Mouse (Mus musculus): ENCODE data around the gene Slc9a5. TPM values are rescaled to one million over a fixed set of nuclear protein-coding genes. Genes with fewer than 3 reads are reported as not detected.

Gene Slc9a5
- total RNA-seq, 2 experiments from 2014 or later, result 0.56 to 0.77 TPM

GRCm38 (mm10) chr8:105325641-105326093 is 23.0 kb upstream of the Slc9a5 start:
- ATAC-seq (ENCODE audit: poor library complexity, severe bottlenecking), result no peak

DNA sequence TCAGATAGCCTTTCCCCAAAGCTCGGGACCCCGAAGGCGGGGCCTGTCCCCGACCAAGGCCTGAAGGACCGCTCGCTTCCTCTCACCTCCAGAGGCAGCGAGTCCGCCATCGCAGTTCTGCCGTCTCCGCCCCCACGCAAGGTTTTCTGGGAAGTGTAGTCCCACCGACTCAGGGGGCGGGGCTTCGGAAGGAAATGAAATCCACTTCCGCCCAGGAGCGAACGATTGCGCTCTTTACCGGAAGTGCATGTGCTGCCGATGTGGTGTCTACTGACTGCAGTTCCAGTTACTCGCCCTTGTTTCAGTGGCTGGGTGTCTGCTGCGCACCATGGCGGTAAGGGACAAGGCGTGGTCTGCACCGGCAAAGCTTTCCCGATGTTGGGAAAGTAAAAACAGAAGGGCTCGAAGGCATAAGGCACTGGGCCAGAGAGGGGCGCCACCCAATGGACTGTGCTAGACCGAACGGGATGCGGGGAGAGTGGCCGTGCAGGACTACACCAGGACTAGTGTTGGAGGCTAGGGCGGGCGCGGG is 22.4 kb upstream of the Slc9a5 start, which contains the start of the genes Lrrc29 and Tmem208:
TSS of gene Lrrc29 (minus strand) at position 138 of the 532 bp plus-strand sequence.
TSS of gene Tmem208 (plus strand) at position 214 of the 532 bp plus-strand sequence.
- peak; percentile 96 for ATAC-seq (ENCODE audit: poor library complexity, severe bottlenecking)

DNA sequence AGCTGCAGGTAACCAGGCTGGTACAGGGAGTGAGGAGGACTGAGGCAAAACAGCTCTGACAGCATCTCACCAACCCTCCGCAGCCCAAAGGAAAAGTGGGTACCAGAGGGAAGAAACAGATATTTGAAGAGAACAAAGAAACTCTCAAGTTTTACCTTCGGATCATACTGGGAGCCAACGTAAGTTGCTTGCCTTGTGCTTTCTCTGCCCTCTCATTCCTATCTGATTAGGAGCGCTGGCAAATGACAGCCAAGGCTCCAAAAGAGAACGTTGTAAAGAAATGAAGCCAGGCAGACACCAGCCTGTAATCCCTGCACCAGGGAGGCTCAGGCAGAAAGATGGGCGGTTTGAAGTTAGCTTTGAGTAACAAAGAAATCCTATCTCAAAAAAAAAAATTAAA is 21.7 kb upstream of the Slc9a5 start:
- no peak for ATAC-seq (ENCODE audit: poor library complexity, severe bottlenecking)

GRCm38 (mm10) chr8:105330325-105330724 is 18.3 kb upstream of the Slc9a5 start:
- ATAC-seq (ENCODE audit: poor library complexity, severe bottlenecking), result no peak

GRCm38 (mm10) chr8:105331469-105331868 is 17.2 kb upstream of the Slc9a5 start:
- no peak for ATAC-seq (ENCODE audit: poor library complexity, severe bottlenecking)

DNA sequence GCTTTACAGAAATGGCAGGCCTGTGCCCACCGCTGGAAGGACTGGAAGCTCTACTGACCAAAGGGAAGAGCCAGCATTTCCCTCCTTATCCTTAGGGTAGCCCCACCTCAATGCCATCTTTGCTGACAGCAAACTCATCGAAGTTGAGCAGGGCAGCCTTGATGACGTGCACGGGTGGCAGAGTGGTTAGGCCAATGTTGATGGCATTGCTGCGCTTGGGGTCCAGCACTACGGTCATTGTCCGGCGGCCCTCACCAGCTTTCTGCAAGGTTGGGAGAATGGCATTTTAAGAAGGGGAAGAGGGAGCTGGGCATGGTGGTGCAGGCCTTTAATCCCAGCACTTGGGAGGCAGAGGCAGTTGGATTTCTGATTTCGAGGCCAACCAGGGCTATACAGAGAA is 16.7 kb upstream of the Slc9a5 start:
- ATAC-seq (ENCODE audit: poor library complexity, severe bottlenecking), result no peak

DNA sequence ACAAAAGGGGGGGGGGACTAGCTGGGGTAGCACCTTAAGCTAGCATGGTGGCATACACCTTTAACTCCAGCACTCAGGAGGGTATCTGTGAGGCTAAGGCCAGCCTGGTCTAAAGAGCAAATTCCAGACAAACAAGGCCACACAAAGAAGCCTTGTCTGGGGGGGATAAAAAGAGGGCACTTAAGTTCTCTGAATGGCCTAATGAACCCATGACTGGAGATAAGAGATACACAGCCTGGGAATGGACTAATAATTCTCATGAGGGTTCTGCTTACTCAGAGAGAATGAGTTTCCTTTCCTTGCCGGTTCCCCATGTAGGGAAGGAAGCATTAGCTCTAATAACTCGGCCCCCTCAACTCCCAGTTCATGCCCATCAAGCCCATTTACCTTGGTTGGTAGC is 16.1 kb upstream of the Slc9a5 start:
- no peak for ATAC-seq (ENCODE audit: poor library complexity, severe bottlenecking)

DNA sequence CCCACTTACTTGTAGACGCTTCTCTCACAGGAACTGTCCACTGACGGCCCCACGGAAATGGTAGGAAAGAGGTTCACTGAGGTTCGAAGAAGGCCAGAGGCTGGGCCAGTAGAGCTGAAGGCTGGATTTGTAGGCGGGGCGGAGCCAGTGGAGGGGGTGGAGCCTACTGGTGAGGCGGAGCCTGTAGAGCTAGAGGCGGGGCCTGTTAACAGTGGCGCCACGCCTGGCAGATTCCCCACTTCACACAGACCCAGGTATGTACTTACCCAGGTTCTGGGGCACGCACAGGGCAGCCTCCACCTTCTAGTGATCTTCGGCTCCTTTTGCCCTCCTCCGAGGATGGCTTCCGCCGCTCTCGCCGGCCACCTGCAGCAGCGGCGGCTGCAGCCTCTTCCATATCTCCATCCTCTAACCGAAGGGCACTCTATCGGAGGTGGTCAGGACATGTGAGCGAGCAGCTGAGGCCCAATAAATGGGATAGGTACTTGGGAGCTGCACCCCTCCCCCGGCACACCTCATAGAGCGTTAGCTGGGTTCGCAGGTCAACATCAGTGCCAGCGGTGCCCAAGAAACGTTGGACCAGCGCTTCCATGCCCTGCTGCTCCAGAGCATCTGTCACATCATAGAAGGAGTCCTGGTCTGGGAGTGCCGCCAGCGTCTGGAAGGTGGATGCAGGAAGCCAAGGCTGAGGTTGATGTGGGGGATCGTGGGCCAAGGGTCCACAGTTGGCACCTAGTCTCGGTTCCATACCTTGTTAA is 12.1 kb upstream of the Slc9a5 start:
- no peak for ATAC-seq (ENCODE audit: poor library complexity, severe bottlenecking)

DNA sequence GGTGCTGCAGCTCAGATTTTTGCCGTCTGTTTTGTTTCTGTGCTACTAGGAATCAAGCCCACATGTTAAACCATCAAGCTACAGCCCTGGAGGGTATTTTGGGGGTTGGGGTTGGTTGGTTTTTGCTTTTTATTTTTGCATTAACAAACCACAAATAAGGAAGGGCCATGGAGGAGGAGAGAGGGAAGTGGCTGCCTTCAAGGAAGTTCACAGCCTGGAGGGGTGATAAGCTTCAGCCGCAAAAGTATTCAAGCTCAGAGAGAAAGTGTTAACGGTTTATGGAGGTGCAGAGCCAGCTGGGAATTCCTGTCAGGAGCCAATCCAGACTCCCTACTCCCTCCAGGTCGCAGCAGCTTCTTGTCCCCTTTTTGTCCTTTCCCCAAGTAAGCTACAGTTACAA is 9.7 kb upstream of the Slc9a5 start:
- ATAC-seq (ENCODE audit: poor library complexity, severe bottlenecking), result peak; percentile 60

DNA sequence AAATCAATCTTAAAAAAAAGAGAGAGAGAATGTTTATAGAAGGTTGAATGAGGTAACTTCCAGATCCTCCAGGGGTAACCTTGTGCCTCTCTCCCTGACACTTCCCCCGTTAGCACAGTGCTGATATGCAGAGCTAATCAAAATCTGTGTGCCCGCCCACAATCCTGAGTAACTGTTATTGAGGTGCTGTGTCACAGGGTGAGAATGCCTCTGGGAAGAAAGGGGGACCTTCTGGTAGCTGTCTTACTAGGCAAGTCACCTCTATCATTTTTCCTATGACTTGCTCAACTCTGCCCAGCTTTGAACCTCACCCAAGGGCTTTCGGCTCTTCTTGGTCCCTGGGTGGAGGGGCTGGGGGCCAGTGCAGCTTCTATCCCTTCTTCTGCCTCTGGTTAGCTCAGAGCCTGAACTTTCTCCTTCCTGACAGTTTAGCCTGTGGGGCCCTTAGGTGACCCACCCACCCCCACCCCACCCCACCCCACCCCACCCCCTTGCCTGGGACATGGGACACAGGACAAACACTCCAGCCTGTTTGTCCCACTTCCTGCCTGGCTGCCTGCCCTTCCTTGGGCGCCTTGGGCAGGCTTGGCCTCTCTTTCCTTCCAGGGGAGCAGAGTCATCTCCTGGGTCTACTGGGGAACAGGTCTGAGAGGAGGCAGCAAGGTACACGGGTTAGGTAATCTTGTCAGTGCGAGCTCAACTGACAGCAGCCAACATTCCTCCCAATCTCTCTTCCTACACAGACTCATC is 8.6 kb upstream of the Slc9a5 start:
- no peak for ATAC-seq (ENCODE audit: poor library complexity, severe bottlenecking)

DNA sequence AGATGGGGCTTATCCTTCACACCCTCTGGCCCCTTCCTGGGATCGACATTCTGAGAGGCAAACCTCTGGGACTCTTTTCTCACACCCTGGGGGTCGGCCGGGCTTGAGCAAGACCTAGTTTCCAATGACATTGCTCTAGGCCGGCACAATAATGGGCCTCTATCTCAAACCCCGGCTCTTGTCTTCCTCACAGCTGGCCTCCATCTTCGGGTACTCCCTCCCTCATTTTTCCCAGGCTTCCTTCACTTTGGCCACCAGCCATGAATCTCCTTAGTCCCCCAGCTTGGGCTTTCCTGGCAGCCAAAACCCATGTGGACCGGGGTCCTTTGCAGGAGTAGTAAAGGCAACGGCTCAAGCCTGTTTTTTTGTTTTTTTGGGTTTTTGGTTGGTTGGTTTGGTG is 7.2 kb upstream of the Slc9a5 start:
- ATAC-seq (ENCODE audit: poor library complexity, severe bottlenecking), result no peak

- no peak for ATAC-seq (ENCODE audit: poor library complexity, severe bottlenecking)
Measured at GRCm38 (mm10) chr8:105342768-105343167, 5.9 kb upstream of the Slc9a5 start.

DNA sequence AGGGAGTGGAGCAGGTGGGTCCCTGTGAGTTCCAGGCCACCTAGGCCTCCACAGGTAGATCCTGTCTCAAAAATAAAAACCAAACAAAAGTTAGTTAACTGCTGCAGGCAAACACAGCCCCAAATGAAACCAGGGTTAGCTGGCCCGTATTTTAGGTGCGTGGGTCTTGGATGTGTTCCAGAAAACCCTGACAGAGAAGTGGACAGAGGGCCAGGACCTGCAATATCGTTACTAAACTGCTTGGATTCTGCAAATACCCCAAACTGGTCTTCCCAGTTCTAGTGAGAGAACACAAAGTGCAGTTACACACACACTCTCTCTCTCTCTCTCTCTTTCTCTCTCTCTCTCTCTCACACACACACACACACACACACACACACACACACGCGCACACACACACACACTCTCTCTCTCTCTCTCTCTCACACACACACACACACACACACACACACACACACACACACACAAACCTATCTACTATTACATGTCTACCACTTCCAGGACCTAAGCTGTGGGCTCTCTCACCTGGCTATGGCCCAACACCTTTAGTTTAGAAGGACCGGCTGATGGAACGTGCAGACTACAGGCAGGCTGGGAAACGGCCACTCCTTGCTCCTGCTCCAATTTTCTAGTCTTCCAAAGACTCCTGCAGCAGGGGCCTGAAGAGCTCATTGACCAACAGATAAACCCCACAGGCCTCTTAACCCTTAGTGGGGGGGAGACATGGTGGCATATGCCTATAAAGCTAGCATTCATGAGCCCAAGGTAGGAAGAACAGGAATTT is 4.7 kb upstream of the Slc9a5 start:
- ATAC-seq (ENCODE audit: poor library complexity, severe bottlenecking), result no peak

GRCm38 (mm10) chr8:105345061-105345975 is 3.3 kb upstream of the Slc9a5 start:
- peak; percentile 53 for ATAC-seq (ENCODE audit: poor library complexity, severe bottlenecking)

GRCm38 (mm10) chr8:105346611-105347427 is 1.8 kb upstream of the Slc9a5 start:
- ATAC-seq (ENCODE audit: poor library complexity, severe bottlenecking), result 0 out of 2 replicates have a peak, but pooled peaks have one; percentile 0

DNA sequence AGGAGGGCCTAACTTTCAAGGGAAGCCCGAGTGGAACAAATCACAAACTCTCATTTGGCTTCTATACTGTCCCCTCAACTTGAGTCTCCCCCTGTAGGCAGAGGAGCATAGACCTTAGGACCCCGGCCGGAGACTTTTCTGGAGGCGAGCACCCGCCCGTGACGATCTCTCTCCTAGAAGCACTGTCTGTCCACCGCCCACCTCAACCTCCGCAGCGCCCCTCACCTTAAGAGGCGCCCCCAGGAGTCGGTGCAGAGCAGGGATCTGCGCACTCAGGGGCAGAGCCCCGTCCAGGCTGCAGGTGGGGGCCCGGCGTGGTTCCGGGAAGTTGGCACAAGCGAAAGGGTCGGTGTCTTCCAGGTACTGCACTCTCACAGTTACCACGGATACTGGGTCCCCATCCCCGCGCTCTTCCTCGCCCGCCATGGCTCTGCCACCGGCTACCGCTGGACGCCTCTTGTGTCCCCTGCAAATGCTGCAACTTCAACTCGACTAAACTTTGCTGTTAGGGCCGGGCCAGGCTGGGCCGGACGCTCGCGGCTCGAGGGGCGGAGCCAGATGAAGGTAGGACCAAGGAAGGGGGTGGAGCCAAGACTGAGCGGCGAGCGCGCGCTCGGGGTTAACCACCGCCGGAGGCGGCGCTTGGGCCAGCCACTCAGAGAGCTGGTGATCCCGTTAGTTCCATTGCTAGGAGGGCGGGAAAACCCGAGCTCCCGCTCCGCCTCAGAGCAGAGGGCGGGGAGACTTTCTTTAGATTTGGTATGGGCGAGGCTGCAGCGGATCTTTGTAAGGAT is 1.0 kb upstream of the Slc9a5 start, which contains the start of gene Fhod1:
TSS of gene Fhod1 (minus strand) at position 526 of the 794 bp plus-strand sequence.
- ATAC-seq (ENCODE audit: poor library complexity, severe bottlenecking), result peak; percentile 85

DNA sequence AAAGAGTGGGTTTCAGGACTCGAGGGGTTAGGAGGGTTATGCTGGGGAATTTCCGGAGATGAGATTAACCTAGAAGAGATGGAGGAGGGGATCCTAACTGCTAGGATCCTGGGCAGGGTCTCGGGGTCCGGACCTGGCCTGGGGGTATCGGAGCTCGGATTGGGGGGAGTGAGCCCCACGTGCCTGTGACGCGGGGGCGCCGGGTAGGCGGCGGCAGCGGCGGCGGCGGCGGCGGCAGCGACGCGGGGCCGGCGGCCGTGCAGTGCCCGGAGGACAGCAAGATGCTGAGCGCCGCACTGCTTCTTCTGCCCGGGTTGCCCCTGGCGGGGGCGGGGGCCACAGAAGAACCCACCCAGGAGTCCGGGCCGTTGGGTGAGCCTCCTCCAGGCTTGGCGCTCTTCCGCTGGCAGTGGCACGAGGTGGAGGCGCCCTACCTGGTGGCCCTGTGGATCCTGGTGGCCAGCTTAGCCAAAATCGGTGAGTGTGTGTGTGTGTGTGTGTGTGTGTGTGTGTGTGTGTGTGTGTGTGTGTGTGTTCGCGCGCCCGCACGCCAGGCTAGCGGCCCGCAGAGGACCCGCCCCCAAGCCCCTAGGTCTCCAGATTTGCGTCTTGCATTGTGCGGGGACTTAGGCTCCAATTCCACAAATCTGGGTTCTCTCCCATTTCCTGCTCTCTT is 591 bp downstream of the Slc9a5 start:
- no peak for ATAC-seq (ENCODE audit: poor library complexity, severe bottlenecking)

All from megakaryocyte, adult 5-6 weeks (primary cell).